Mouse (Mus musculus) WW6 (cell line): ENCODE results near the gene Mmp14.

Experiments used
- DNase-seq: peaks from one replicate; pipeline ENCODE4 v3.0.0-alpha.2; 2013; ENCODE audit warnings: low read depth, low spot score

Mmp14 gene

GRCm38 (mm10) chr14:54433941-54434531, 2.6 kb downstream of the Mmp14 start:
- no peak for DNase-seq

GRCm38 (mm10) chr14:54435194-54435918, 3.9 kb downstream of the Mmp14 start:
- DNase-seq = no peak

GRCm38 (mm10) chr14:54439155-54439554, 7.7 kb downstream of the Mmp14 start:
- no peak for DNase-seq

- no peak for DNase-seq
Observed at GRCm38 (mm10) chr14:54439610-54440009, 8.2 kb downstream of the Mmp14 start.

- DNase-seq = no peak
Observed at GRCm38 (mm10) chr14:54440538-54440937, 9.1 kb downstream of the Mmp14 start.

- no peak for DNase-seq
Observed at GRCm38 (mm10) chr14:54441365-54441764, 10.0 kb downstream of the Mmp14 start.

- no peak for DNase-seq
Observed at GRCm38 (mm10) chr14:54442548-54442947, 11.1 kb downstream of the Mmp14 start.

GRCm38 (mm10) chr14:54443196-54443595, 11.8 kb downstream of the Mmp14 start:
- no peak for DNase-seq

- DNase-seq = no peak
Observed at GRCm38 (mm10) chr14:54443712-54444618, 12.6 kb downstream of the Mmp14 start.

GRCm38 (mm10) chr14:54445476-54445875, 14.1 kb downstream of the Mmp14 start:
- no peak for DNase-seq

- no peak for DNase-seq
Observed at GRCm38 (mm10) chr14:54453566-54453965, 22.2 kb downstream of the Mmp14 start.

GRCm38 (mm10) chr14:54454669-54455528, 23.5 kb downstream of the Mmp14 start:
- no peak for DNase-seq

GRCm38 (mm10) chr14:54457907-54458569, 26.6 kb downstream of the Mmp14 start:
- no peak for DNase-seq

- DNase-seq = no peak
Observed at GRCm38 (mm10) chr14:54462146-54462545, 30.7 kb downstream of the Mmp14 start.

GRCm38 (mm10) chr14:54463108-54463958, 31.9 kb downstream of the Mmp14 start:
- DNase-seq = no peak

GRCm38 (mm10) chr14:54463959-54464292, 32.5 kb downstream of the Mmp14 start, which contains the start of gene Lrp10:
Gene Lrp10, plus strand, starts transcription at chr14:54464137.
- DNase-seq = peak; percentile 67

GRCm38 (mm10) chr14:54464293-54465005, 33.0 kb downstream of the Mmp14 start:
- peak; percentile 78 for DNase-seq

GRCm38 (mm10) chr14:54471467-54471866, 40.1 kb downstream of the Mmp14 start:
- DNase-seq = no peak

GRCm38 (mm10) chr14:54472671-54473070, 41.3 kb downstream of the Mmp14 start:
- DNase-seq = no peak
